Mouse (Mus musculus): Measurements from ENCODE around the gene Cbx7. TPM values are rescaled to one million over a fixed set of nuclear protein-coding genes. Genes with fewer than 3 reads are reported as not detected.

Cbx7 gene
- 1.9 and 3.2 TPM in 2 replicates for polyA plus RNA-seq (2016; fragmentation: Nextera tagmentation; extraction: Ambion mirVana)

DNA sequence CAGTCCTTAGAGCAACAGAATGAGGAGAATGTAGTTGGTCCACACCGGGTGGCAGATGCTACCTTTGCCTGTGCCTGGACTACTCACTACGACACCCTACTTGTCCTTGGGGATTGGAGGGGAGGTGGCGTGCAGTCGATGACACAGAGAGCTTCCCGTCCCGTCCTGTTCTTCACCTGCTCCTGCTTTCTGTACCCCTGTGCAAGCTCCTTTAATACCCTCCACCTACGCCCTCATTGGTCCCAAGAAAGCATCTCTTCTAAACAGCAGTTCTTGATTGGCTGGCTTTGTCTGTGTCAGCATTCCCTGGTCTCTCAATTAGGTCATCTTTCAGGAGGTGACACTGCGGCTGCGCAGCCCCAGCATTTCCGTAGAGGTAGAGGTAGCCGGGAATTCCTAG lies at the start of gene Cbx7:
Gene Cbx7 (minus strand): TSS at position 180 of the 400 bp plus-strand sequence.
- H3K4me3 ChIP-seq, result no peak within 1 kb of the TSS
- ATAC-seq (ENCODE audit: insufficient number of reproducible peaks, insufficient read depth, low FRiP score, low TSS enrichment), result no peak

DNA sequence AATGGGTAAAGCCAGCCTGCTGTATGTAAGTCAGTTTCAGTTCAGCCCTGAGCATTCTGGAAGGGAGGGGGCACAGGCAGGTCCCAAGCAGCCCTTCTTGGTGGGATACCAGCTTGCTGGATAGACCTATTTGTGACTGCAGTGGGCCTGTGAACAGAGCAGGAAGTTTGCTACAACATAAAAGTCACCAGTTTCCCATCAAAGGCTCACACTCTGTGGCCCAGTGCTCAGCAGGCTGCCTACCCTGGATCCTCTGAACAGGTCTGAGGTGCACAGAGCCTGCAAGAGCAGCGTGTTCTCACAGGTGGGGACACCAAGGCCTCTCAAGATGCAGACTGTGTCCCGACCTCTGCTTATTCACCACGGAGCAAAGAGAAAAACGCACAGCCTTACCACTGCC lies 49.6 kb upstream of the Cbx7 start:
- Histone ChIP-seq H3K36me3 (no peaks in the 10 kb centered on the region), H3K4me2 (replicated peaks) (no peak overlapping the region), H3K9me3 (no peaks in the 10 kb centered on the region), H3K4me3 (no peak overlapping the region), H3K27ac (no peak overlapping the region), H3K9ac (no peak overlapping the region), H3K27me3 (peaks cover 16% of the 10 kb centered on the region), H3K4me1 (0 out of 2 replicates have a peak, but pooled peaks cover 8% of the 10 kb centered on the region)
- WGBS, result 55% methylated on average over 4 of the region's 4 CpGs
- ATAC-seq (ENCODE audit: insufficient number of reproducible peaks, insufficient read depth, low FRiP score, low TSS enrichment), result no peak

More for the DNA sequence above, at the start of gene Cbx7:
- H3K36me3 ChIP-seq, result no peaks in the 10 kb centered on the region
- 93% methylated on average over 11 of the region's 11 CpGs for WGBS
- H3K4me2 ChIP-seq (replicated peaks), result no peak within 1 kb of the TSS
- no peak within 1 kb of the TSS for H3K9ac ChIP-seq
- no peaks in the 10 kb centered on the region for H3K9me3 ChIP-seq
- H3K27ac ChIP-seq, result no peak within 1 kb of the TSS
- no peaks in the 10 kb centered on the region for H3K27me3 ChIP-seq
- no peaks in the 10 kb centered on the region for H3K4me1 ChIP-seq

DNA sequence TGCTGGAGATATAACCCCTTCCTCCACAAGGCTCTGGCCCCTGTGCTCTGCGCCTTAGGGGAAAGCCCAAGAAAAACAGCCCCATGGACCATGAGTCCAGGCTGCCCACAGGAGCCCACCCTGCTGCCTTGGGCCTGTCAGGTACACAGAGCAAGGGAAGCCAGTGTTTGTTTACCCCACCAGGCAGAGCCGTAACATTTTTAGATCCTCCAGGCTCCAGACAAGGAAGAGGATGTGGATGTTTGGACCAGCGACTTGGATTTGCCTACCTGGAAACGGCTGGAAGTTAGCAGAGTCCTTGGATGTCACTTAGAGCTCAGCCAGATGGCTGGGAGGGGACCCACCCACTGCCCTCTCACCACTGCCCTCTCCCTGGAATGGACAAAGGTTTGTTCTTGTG lies 48.7 kb upstream of the Cbx7 start:
- Histone ChIP-seq H3K4me3 (no peak overlapping the region), H3K27ac (no peak overlapping the region), H3K9ac (no peak overlapping the region), H3K27me3 (peaks cover 25% of the 10 kb centered on the region), H3K4me1 (peaks cover 6% of the 10 kb centered on the region; the same call in 1 of the 2 replicates), H3K36me3 (no peaks in the 10 kb centered on the region), H3K9me3 (no peaks in the 10 kb centered on the region), H3K4me2 (replicated peaks) (no peak overlapping the region)
- no peak for ATAC-seq (ENCODE audit: insufficient number of reproducible peaks, insufficient read depth, low FRiP score, low TSS enrichment)
- 49% methylated on average over 4 of the region's 4 CpGs for WGBS

DNA sequence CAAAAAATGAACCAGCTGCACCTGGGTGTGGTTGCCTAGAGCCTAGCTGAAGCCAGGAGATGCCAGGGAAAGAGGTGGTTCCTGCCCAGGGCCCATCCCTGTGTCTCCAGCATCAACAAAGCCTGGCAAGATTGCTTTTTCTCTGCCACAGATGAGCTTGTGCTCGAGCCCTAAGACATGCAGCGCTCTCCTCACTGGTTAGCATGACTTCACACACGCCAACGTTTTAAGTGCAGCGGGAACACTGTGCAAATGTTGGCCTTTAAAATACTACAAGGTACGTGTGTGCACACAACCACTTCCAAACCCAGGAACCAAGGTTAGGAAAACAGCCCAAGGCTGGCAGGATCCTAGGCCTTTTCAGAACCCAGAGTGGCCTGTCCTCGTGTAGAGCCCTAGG lies 48.3 kb upstream of the Cbx7 start:
- H3K4me2 ChIP-seq (replicated peaks), result no peak overlapping the region
- H3K4me1 ChIP-seq, result peaks cover 9% of the 10 kb centered on the region
- H3K27ac ChIP-seq, result no peak overlapping the region
- H3K27me3 ChIP-seq, result peaks cover 29% of the 10 kb centered on the region
- no peak overlapping the region for H3K9ac ChIP-seq
- no peak overlapping the region for H3K4me3 ChIP-seq
- no peaks in the 10 kb centered on the region for H3K36me3 ChIP-seq
- 76% methylated on average over 7 of the region's 7 CpGs for WGBS
- H3K9me3 ChIP-seq, result no peaks in the 10 kb centered on the region
- no peak for ATAC-seq (ENCODE audit: insufficient number of reproducible peaks, insufficient read depth, low FRiP score, low TSS enrichment)

DNA sequence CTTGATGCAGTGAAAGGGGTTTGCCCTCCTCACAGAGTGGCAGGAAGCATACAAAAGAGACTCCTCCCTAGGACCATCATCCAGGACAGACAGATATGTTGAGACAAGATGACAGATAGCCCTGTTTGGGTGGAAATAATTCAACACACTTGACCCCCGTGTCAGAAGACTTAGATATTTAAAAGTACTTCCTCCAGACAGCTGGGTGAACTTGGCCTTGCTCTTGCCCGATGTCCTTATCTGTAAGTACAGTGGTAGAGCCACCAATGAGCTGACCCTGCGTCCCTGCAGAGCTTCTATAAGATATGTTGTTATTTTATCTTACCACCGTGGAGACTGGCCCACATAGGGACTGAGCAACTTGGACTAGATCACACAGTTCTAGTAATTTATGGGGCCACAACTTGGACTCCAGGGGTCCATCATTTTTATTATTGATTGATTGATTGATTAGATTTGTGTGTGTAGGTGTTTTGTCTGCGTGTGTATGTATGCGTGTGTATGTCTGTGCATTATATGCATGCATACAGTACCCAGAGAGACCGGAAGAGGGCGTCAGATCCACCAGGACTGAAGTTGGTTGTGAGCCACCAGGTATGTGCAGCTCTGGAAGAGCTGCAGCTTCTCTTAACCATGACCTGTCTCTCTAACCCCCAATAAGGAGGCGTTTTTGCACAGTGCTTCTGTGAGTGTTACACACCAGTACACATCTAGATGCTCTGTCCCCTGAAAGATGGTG lies 45.8 kb upstream of the Cbx7 start:
- Histone ChIP-seq H3K4me1 (peaks cover 32% of the 10 kb centered on the region), H3K27me3 (peaks cover 54% of the 10 kb centered on the region), H3K27ac (no peak overlapping the region), H3K9me3 (no peaks in the 10 kb centered on the region), H3K4me2 (replicated peaks) (no peak overlapping the region), H3K9ac (no peak overlapping the region), H3K4me3 (no peak overlapping the region), H3K36me3 (no peaks in the 10 kb centered on the region)
- 84% methylated on average over 9 of the region's 9 CpGs for WGBS
- ATAC-seq (ENCODE audit: insufficient number of reproducible peaks, insufficient read depth, low FRiP score, low TSS enrichment), result no peak

DNA sequence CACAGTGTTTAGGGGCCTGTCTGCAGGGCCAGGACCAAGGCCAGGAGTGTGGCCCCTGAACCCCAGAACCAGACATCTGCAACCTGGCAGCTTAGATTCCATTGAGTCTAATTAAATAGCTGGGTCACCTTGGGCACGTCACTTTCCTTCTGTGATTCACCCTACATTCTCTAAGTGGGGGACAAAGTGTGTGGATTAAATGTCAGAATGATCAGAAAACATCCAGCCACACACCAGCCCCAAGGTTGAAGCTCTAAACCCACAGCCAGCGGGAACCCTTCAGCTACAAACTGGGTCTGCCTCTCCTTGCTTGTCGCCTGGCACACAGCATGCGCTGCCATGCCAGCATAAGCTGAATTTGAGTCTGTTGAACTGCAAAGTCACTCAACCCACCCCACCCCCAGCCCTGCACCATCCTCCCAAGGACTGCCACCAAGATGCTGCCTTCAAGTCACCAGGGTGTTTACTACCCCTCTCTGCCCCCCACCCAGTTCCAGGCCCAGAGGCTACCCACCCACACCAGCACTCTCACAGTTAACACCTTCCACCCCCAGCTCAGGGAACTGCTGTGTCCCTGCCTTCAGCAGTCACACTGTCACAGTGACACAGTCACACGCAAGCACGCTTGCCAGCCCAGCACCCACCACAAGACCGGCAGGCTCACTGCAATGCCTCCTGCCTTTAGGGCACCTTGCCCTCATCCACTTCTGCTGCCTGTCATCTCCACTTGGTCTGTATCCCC lies 44.5 kb upstream of the Cbx7 start:
- peak overlapping the region; percentile 53 for H3K4me3 ChIP-seq
- H3K9ac ChIP-seq, result no peak overlapping the region
- peak overlapping the region; percentile 92 for H3K4me2 ChIP-seq (replicated peaks)
- peaks cover 67% of the 10 kb centered on the region for H3K27me3 ChIP-seq
- no peaks in the 10 kb centered on the region for H3K36me3 ChIP-seq
- H3K9me3 ChIP-seq, result no peaks in the 10 kb centered on the region
- no peak overlapping the region for H3K27ac ChIP-seq
- no peak for ATAC-seq (ENCODE audit: insufficient number of reproducible peaks, insufficient read depth, low FRiP score, low TSS enrichment)
- peaks cover 32% of the 10 kb centered on the region for H3K4me1 ChIP-seq
- 62% methylated on average over 7 of the region's 7 CpGs for WGBS

DNA sequence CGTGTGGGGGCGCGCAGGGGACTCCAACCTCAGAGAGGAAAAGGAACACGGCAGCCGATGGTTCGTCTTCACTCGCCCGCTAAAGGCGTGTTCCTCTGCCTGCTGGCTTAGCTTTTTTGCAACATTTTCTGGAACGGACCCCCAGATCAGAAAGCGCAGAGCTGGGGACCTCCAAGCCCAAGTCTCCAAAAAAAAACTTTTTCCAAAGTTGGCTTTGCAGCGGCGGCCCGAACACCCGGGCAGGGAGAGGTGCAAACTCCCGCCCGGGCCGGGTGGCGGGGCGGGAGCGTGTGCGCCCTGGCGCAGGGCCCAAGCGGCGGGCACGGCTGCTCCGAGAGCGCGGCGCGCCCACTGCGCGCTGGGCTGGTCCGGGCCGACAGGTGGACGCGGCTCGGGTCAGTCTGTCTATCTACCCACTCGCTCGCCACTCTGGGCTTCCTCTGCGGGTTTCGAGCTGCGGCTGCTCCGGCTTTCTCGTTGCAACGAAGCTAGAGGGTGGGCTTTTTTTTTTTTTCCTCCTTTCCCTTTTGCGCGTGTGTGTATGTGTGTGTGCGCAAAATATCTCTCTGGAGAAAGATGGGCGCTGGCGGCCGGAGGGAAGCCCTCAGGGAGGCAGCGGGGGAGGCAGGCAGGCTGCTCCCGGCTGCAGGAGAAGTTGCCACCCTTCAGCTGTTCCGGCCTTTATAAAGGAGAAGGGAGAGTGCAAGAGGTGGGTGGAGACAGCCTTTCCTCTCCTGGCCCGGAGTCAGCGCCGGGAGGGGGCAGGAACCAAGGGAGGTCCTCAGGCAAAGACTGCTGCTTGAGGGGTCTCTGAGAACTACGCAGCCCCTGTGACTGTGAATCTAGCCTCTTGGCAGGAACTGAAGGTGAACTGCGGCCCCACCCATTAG lies 43.6 kb upstream of the Cbx7 start, which contains the start of gene Pdgfb:
Gene Pdgfb (minus strand): TSS at position 657 of the 890 bp plus-strand sequence.
- H3K4me1 ChIP-seq, result peaks cover 32% of the 10 kb centered on the region
- H3K9ac ChIP-seq, result peak within 1 kb of the TSS; percentile 49
- H3K4me2 ChIP-seq (replicated peaks), result peak within 1 kb of the TSS; percentile 92
- peak within 1 kb of the TSS; percentile 53 for H3K4me3 ChIP-seq
- H3K9me3 ChIP-seq, result no peaks in the 10 kb centered on the region
- H3K36me3 ChIP-seq, result no peaks in the 10 kb centered on the region
- peak within 1 kb of the TSS; percentile 1; the same call in 1 of the 2 replicates for H3K27ac ChIP-seq
- H3K27me3 ChIP-seq, result peaks cover 72% of the 10 kb centered on the region
- under 1% methylated on average over 60 of the region's 60 CpGs for whole genome bisulfite sequencing
- no peak for ATAC-seq (ENCODE audit: insufficient number of reproducible peaks, insufficient read depth, low FRiP score, low TSS enrichment)

DNA sequence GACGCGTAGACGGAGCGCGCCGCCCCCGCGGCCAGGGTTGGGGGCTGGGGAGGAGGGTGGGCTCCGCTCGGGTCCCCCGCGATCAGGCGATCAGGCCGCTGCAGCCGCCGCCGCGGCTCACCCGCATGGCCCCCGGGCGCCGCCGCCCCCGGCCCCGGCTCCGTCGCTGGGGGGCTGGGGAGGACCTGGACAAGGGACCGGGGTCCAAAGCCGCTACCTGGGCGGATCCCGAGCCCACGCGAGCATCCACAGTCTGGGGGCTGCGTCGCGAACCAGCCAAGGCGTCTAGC lies 43.1 kb upstream of the Cbx7 start:
- Histone ChIP-seq H3K9me3 (no peaks in the 10 kb centered on the region), H3K4me2 (replicated peaks) (peak overlapping the region; percentile 92), H3K4me3 (peak overlapping the region; percentile 53), H3K27ac (peak overlapping the region; percentile 1; the same call in 1 of the 2 replicates), H3K27me3 (peaks cover 72% of the 10 kb centered on the region), H3K36me3 (no peaks in the 10 kb centered on the region), H3K4me1 (peaks cover 32% of the 10 kb centered on the region), H3K9ac (peak overlapping the region; percentile 49)
- WGBS, result under 1% methylated on average over 37 of the region's 37 CpGs
- ATAC-seq (ENCODE audit: insufficient number of reproducible peaks, insufficient read depth, low FRiP score, low TSS enrichment), result no peak

DNA sequence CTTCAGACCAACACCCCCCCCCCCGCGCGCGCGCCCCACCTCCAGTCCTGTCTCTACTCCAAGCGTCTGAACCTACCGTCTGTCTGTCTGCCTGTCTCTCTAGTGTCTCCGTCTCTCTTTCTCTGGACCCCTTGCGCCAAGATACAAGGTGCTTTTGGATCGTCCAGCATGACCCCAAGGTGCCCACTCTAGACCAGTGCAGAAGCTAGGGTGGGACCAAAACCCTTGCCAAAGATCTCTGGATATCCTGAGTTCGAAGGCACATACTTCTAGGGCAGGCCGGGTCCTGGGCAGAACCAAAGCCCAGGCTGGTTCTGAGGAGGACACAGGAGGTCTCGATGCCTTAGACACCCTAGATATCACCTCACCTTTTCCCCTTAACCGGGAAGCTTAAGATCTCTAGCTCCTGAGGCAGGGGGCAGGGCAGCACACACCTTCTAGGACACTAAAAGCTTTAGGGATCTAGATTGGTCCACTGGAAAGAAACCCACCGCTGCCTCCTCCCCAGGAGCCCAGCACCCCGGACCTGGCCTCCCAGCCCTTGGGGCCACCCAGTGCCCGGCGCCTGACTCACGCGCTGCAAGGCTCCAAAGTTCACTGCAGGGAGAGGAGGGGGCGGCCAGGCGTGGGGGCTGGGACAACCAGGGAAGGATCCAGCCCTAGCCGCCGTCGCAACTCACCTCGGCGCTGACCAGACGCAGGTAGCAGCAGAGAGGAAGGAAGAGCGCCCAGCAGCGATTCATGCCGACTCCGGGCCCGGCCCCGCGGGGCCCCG lies 42.5 kb upstream of the Cbx7 start:
- ATAC-seq (ENCODE audit: insufficient number of reproducible peaks, insufficient read depth, low FRiP score, low TSS enrichment), result no peak
- H3K4me1 ChIP-seq, result peaks cover 32% of the 10 kb centered on the region
- H3K4me3 ChIP-seq, result peak overlapping the region; percentile 53
- no peaks in the 10 kb centered on the region for H3K36me3 ChIP-seq
- H3K9ac ChIP-seq, result peak overlapping the region; percentile 56
- peak overlapping the region; percentile 1; the same call in 1 of the 2 replicates for H3K27ac ChIP-seq
- H3K9me3 ChIP-seq, result no peaks in the 10 kb centered on the region
- peak overlapping the region; percentile 92 for H3K4me2 ChIP-seq (replicated peaks)
- WGBS, result 2% methylated on average over 36 of the region's 36 CpGs
- H3K27me3 ChIP-seq, result peaks cover 72% of the 10 kb centered on the region

DNA sequence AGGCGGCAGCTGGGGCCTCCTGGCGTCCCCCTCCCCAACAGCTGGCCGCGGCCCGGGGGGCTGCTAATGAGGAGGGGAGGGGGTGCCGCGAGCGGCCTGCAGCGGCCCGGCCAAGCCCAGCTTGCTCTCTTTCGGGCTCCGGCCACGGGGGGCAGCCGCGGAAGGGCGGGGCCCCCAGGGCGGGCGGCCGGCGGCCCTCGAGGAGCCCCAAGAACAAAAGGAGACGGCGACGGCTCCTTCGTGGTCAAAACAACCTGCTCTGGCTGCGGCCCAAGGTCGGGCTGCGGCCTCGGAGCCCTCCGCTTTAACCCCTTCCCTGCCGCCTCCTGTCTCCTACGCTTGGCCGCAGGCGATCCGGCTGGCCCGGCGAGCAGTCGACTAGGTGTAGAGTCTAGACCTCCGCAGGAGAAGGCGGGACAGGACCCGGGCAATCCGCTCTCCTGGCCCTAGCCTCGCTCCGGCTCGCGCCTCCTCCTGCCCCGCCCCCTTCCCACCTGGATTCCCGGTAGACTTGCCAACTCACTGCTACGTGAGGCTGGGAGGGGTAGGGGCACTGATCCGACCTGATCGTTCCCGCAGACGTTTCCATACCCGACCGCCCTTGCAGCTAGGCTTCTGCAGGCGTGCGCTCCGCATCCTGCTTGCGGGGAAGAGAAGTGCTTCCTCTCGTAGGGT lies 41.7 kb upstream of the Cbx7 start:
- Histone ChIP-seq H3K27ac (0 out of 2 replicates have a peak overlapping the region, but pooled peaks have one; percentile 14), H3K9ac (peak overlapping the region; percentile 56), H3K4me1 (peaks cover 32% of the 10 kb centered on the region), H3K4me2 (replicated peaks) (peak overlapping the region; percentile 92), H3K27me3 (peaks cover 72% of the 10 kb centered on the region), H3K4me3 (peak overlapping the region; percentile 53), H3K36me3 (no peaks in the 10 kb centered on the region), H3K9me3 (no peaks in the 10 kb centered on the region)
- ATAC-seq (ENCODE audit: insufficient number of reproducible peaks, insufficient read depth, low FRiP score, low TSS enrichment), result no peak
- under 1% methylated on average over 56 of the region's 60 CpGs for WGBS
